Mouse (Mus musculus): Measurements from ENCODE around the gene Pafah1b2. TPM values are rescaled to one million over a fixed set of nuclear protein-coding genes. Genes with fewer than 3 reads are reported as not detected.

The Pafah1b2 gene
- polyA plus RNA-seq, 2 experiments = 87.2 to 175 TPM

DNA sequence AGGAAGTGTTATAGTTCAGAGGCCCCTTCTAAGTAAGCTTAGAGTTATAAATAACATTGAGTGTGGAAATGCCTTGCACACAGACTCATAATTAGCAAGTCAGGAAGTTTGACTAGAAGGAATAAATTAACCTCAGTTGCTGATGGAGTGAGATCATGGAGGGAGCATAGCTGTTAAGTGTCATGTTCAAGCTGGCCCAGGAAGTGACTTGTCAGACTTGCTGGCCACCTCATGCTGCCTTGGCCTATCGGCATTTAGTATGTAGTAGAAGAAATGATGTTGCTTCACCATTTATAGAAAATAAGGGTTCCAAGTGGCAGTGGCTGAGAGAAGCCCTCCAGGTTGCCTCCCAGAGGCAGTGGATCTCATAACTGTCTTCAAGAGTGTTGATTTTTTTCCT, 20.6 kb upstream of the Pafah1b2 start:
- H3K4me2 ChIP-seq (replicated peaks; ENCODE audit: low read depth, low read length, severe bottlenecking) = no peak overlapping the region

DNA sequence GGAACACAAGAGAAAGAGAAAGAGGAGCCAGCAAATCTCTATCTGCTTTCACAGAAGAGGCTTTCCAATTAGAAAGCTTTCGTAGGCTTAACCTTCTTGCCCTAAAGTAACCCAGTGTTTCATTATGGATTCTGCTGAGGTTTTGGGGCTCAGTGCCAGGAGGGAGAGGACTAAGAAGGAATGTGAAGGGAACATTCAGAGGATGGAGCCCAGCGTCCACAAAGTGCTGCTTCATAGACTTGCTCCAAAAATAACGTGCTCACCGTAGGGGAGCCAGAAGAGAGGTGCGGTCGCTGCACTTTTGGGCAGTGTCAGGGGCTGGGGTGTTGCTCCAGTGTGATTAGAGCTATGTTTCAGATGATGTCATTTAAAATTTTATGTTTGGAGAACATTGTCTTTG, 19.7 kb upstream of the Pafah1b2 start:
- Histone ChIP-seq H3K36me3 (ENCODE audit: control insufficient read depth, insufficient read depth, low read length) (no peaks in the 10 kb centered on the region), H3K9me3 (ENCODE audit: control insufficient read depth, low read length) (no peaks in the 10 kb centered on the region), H3K9ac (ENCODE audit: low read depth, low read length, severe bottlenecking) (no peak overlapping the region), H3K4me1 (ENCODE audit: control insufficient read depth, insufficient read depth, low read length) (peaks cover 42% of the 10 kb centered on the region), H3K4me2 (replicated peaks; ENCODE audit: low read depth, low read length, severe bottlenecking) (0 out of 2 replicates have a peak overlapping the region, but pooled peaks have one; percentile 26), H3K4me3 (replicated peaks; ENCODE audit: low read length) (no peak overlapping the region), H3K27me3 (ENCODE audit: control insufficient read depth, insufficient read depth, low read length) (no peaks in the 10 kb centered on the region), H3K27ac (replicated peaks; ENCODE audit: low read depth, low read length) (no peak overlapping the region)
- WGBS = 41% methylated on average over 6 of the region's 6 CpGs
- no peak for ATAC-seq (ENCODE audit: low FRiP score, low read depth)
- no peak for TF ChIP-seq POLR2A (IDR thresholded peaks at IDR 0.05; ENCODE audit: borderline replicate concordance, extremely low read depth, insufficient read depth, insufficient read length)
- DNase-seq (ENCODE audit: low spot score) = no peak

More for the DNA sequence above, 20.6 kb upstream of the Pafah1b2 start:
- Histone ChIP-seq H3K4me1 (ENCODE audit: control insufficient read depth, insufficient read depth, low read length) (peaks cover 40% of the 10 kb centered on the region), H3K27me3 (ENCODE audit: control insufficient read depth, insufficient read depth, low read length) (no peaks in the 10 kb centered on the region), H3K36me3 (ENCODE audit: control insufficient read depth, insufficient read depth, low read length) (no peaks in the 10 kb centered on the region), H3K4me3 (replicated peaks; ENCODE audit: low read length) (no peak overlapping the region), H3K9me3 (ENCODE audit: control insufficient read depth, low read length) (no peaks in the 10 kb centered on the region), H3K27ac (replicated peaks; ENCODE audit: low read depth, low read length) (no peak overlapping the region), H3K9ac (ENCODE audit: low read depth, low read length, severe bottlenecking) (no peak overlapping the region)
- no peak for TF ChIP-seq POLR2A (IDR thresholded peaks at IDR 0.05; ENCODE audit: borderline replicate concordance, extremely low read depth, insufficient read depth, insufficient read length)
- WGBS = 27% methylated on average over 1 of the region's 1 CpGs
- ATAC-seq (ENCODE audit: low FRiP score, low read depth) = no peak
- DNase-seq (ENCODE audit: low spot score) = no peak

DNA sequence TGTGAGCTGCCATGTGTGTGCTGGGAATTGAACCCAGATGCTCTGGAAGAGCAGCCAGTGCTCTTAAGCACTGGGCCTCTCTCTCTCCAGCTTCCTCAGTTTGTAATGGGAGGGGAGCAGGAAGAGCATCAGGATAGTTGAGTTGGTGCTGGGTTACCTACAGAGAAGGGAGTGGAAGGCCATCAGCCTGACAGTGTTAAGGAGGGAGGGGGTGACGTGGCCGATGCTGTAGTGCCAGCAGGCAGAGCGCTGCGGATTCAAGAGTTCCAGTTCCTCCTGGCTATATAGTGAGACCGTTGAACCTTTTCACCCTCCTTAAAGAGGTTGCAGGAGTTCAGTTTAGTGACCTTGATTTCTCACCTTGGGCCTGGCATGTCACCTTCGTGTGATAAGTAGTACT, 18.5 kb upstream of the Pafah1b2 start:
- TF ChIP-seq POLR2A (IDR thresholded peaks at IDR 0.05; ENCODE audit: borderline replicate concordance, extremely low read depth, insufficient read depth, insufficient read length) = no peak
- Histone ChIP-seq H3K4me2 (replicated peaks; ENCODE audit: low read depth, low read length, severe bottlenecking) (no peak overlapping the region), H3K4me3 (replicated peaks; ENCODE audit: low read length) (no peak overlapping the region), H3K27me3 (ENCODE audit: control insufficient read depth, insufficient read depth, low read length) (no peaks in the 10 kb centered on the region), H3K9me3 (ENCODE audit: control insufficient read depth, low read length) (no peaks in the 10 kb centered on the region), H3K27ac (replicated peaks; ENCODE audit: low read depth, low read length) (no peak overlapping the region), H3K36me3 (ENCODE audit: control insufficient read depth, insufficient read depth, low read length) (no peaks in the 10 kb centered on the region), H3K4me1 (ENCODE audit: control insufficient read depth, insufficient read depth, low read length) (peaks cover 42% of the 10 kb centered on the region), H3K9ac (ENCODE audit: low read depth, low read length, severe bottlenecking) (no peak overlapping the region)
- 52% methylated on average over 6 of the region's 6 CpGs for WGBS
- ATAC-seq (ENCODE audit: low FRiP score, low read depth) = no peak
- no peak for DNase-seq (ENCODE audit: low spot score)

GRCm38 (mm10) chr9:46030184-46030583, 17.7 kb upstream of the Pafah1b2 start:
- ATAC-seq (ENCODE audit: low FRiP score, low read depth) = no peak
- DNase-seq (ENCODE audit: low spot score) = no peak
- no peak overlapping the region for H3K9ac ChIP-seq (ENCODE audit: low read depth, low read length, severe bottlenecking)
- WGBS = 71% methylated on average over 5 of the region's 5 CpGs
- peaks cover 36% of the 10 kb centered on the region for H3K4me1 ChIP-seq (ENCODE audit: control insufficient read depth, insufficient read depth, low read length)
- no peaks in the 10 kb centered on the region for H3K36me3 ChIP-seq (ENCODE audit: control insufficient read depth, insufficient read depth, low read length)
- TF ChIP-seq POLR2A (IDR thresholded peaks at IDR 0.05; ENCODE audit: borderline replicate concordance, extremely low read depth, insufficient read depth, insufficient read length) = no peak
- H3K4me2 ChIP-seq (replicated peaks; ENCODE audit: low read depth, low read length, severe bottlenecking) = no peak overlapping the region
- no peaks in the 10 kb centered on the region for H3K27me3 ChIP-seq (ENCODE audit: control insufficient read depth, insufficient read depth, low read length)
- H3K27ac ChIP-seq (replicated peaks; ENCODE audit: low read depth, low read length) = no peak overlapping the region
- no peaks in the 10 kb centered on the region for H3K9me3 ChIP-seq (ENCODE audit: control insufficient read depth, low read length)
- no peak overlapping the region for H3K4me3 ChIP-seq (replicated peaks; ENCODE audit: low read length)

DNA sequence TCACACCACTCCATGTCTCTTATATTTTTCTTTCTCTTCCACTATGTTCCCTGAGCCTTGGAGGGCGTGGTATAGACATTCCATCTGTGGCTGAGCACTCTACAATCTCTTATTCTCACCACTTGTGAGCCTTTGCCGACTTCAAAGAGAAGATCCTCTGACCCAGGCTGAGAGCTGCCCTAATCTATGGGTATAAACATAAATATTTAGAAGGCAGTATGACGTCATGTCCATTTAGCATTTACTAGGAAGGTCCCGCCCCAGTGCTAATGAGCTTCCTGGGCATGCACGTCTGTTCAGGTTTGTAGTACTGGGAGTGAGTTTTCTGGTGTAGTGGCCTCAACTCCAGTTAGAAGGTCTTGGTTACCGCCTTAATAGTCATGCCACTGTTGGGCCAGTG, 17.0 kb upstream of the Pafah1b2 start:
- Histone ChIP-seq H3K4me1 (ENCODE audit: control insufficient read depth, insufficient read depth, low read length) (peaks cover 32% of the 10 kb centered on the region), H3K4me2 (replicated peaks; ENCODE audit: low read depth, low read length, severe bottlenecking) (no peak overlapping the region), H3K27ac (replicated peaks; ENCODE audit: low read depth, low read length) (no peak overlapping the region), H3K36me3 (ENCODE audit: control insufficient read depth, insufficient read depth, low read length) (no peaks in the 10 kb centered on the region), H3K27me3 (ENCODE audit: control insufficient read depth, insufficient read depth, low read length) (no peaks in the 10 kb centered on the region), H3K9me3 (ENCODE audit: control insufficient read depth, low read length) (no peaks in the 10 kb centered on the region), H3K9ac (ENCODE audit: low read depth, low read length, severe bottlenecking) (no peak overlapping the region), H3K4me3 (replicated peaks; ENCODE audit: low read length) (no peak overlapping the region)
- DNase-seq (ENCODE audit: low spot score) = no peak
- 59% methylated on average over 6 of the region's 6 CpGs for WGBS
- ATAC-seq (ENCODE audit: low FRiP score, low read depth) = no peak
- TF ChIP-seq POLR2A (IDR thresholded peaks at IDR 0.05; ENCODE audit: borderline replicate concordance, extremely low read depth, insufficient read depth, insufficient read length) = no peak

DNA sequence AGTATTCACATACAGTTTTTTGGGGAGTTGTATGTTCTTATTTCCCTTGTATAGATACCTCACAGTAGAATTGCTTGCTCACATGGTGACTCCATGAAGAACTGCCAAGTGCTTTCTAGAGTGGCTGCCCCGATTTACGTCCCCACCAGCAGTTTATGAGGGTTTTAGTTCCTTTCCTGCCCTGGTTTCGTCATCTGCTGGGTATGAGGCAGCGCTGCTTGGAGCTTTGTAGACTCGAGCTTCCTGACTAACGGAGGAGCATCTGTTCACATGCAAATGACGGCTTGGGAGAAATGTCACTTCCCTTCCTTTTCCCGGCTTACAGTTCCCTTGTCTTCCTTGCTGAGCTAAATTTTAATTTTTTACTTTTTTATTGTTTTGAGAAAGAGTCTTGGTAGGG, 15.5 kb upstream of the Pafah1b2 start:
- no peak overlapping the region for H3K9ac ChIP-seq (ENCODE audit: low read depth, low read length, severe bottlenecking)
- H3K4me2 ChIP-seq (replicated peaks; ENCODE audit: low read depth, low read length, severe bottlenecking) = no peak overlapping the region
- H3K27ac ChIP-seq (replicated peaks; ENCODE audit: low read depth, low read length) = no peak overlapping the region
- no peaks in the 10 kb centered on the region for H3K27me3 ChIP-seq (ENCODE audit: control insufficient read depth, insufficient read depth, low read length)
- H3K9me3 ChIP-seq (ENCODE audit: control insufficient read depth, low read length) = no peaks in the 10 kb centered on the region
- no peak for DNase-seq (ENCODE audit: low spot score)
- no peak for TF ChIP-seq POLR2A (IDR thresholded peaks at IDR 0.05; ENCODE audit: borderline replicate concordance, extremely low read depth, insufficient read depth, insufficient read length)
- 23% methylated on average over 8 of the region's 8 CpGs for WGBS
- no peaks in the 10 kb centered on the region for H3K36me3 ChIP-seq (ENCODE audit: control insufficient read depth, insufficient read depth, low read length)
- no peak for ATAC-seq (ENCODE audit: low FRiP score, low read depth)
- peaks cover 28% of the 10 kb centered on the region for H3K4me1 ChIP-seq (ENCODE audit: control insufficient read depth, insufficient read depth, low read length)
- no peak overlapping the region for H3K4me3 ChIP-seq (replicated peaks; ENCODE audit: low read length)

All from limb, embryonic 14.5 days (tissue).